Mouse (Mus musculus): ENCODE results near the gene Hoxc12.

Gene Hoxc12

DNA sequence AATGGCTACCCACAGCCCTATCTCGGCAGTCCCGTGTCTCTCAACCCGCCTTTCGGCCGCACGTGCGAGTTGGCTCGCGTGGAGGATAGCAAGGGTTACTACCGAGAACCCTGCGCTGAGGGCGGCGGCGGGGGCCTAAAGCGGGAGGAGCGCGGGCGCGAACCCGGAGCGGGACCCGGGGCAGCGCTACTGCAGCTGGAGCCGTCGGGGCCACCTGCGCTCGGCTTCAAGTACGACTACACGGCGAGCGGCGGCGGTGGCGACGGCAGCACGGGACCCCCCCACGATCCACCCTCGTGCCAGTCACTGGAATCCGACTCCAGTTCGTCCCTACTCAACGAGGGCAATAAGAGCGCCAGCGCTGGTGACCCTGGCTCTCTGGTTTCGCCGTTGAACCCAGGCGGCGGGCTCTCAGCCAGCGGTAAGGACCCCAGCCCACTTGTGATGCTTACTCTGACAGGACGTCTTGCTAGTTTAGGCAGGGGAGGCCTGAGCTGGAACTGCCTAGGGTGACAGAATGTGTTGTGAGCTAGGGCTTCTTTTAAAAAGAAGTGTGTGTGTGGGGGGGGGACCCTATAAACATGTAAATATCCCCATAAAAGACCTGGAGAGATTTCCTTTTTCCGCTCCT lies 594 bp downstream of the Hoxc12 start:
- DNase-seq (ENCODE audit: low read depth): no peak

DNA sequence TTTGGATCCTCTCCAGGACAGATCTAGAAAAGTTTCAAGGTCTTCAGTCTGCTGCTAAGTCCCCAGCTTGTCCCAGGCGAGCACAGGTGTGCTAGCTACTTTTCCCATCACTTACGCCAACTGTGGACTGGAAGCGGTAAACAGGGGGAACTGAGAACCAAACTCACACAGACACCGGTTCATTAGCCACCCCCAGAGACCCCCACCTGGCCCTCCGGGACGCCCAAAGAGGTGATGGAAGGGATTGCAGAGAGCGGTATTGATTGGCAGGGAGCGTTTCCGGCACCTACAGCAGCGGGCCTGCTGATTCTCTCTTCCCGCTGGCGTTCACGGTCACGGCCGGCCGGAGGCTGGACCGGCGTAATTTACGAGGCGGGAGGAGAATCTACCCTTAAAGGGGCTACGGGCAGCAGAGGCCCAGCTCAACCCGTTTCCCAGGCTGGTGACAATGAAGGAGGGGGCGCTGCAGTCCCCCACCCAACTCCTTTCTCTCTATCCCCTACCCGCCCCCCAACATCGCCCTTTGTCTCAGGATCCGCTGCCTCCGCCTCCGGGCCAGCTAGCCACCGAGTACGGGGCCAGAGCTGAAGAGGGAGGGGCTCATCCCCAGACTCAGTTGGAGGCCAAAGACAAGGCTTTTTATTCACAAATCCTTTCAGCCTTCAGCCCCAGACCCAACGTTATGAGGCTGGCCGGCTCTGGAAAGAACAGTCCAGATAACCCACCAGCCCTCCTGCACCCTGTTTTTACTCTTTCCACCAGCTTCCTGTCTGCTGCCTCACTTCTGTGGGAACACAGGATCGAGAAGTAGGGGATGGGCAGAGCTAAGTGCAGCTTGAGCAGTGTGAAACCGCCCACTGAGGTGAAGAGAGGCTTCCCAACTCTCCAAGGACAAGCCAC lies 2.9 kb downstream of the Hoxc12 start:
- DNase-seq (ENCODE audit: low read depth): no peak

DNA sequence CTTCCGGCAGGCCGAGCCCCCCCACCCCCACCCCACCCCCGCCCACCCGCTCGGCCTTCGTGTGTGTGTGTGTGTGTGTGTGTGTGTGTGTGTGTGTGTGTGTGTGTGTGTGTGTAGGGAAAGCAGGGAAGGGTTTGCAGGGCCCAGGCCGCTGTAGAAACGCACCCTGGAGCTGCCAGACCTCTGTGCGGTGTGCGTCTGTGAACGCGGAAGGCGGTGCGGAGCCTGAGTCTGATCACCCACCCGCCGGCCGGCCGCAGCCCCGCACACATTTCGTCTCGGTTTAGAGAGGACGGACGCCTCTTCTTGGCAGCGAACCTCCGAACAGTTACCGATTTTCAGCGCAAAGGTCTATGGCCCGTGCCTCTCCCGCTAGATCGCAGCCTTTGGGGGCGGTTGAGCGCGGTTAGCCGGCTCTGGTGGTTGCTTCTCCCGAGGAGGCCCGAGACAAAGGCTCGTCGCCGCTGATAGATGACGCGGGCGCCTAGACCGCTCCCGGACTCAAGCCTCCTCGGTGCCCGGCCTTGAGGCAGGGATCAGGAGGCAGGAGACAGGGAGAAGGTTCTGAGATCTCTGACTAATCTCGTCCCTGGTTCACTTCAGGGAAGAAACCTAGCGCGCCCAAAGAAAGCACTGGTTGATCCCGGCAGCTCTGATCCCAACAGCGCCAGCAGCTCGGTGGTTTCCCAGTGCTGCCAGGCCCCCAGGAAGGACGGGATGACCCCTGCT lies 6.3 kb downstream of the Hoxc12 start:
- DNase-seq (ENCODE audit: low read depth): no peak

DNA sequence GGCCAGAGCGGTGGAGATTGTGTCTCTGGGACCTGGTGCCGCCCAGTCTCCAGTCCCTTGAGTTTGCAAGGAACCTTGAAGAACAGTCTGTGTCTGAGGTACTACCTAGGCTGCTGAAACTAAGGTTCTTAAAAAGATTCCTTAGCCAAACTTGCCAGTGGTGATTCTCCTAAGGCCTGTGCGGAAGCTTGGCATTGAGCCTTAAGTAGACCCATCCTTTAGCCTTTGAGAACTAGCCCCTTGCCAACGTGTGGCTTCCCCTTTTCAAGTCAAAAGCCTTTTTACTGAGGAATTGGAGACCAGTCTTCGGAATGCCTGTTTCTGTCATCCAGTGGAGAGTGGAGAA lies 6.9 kb downstream of the Hoxc12 start:
- no peak for DNase-seq (ENCODE audit: low read depth)

DNA sequence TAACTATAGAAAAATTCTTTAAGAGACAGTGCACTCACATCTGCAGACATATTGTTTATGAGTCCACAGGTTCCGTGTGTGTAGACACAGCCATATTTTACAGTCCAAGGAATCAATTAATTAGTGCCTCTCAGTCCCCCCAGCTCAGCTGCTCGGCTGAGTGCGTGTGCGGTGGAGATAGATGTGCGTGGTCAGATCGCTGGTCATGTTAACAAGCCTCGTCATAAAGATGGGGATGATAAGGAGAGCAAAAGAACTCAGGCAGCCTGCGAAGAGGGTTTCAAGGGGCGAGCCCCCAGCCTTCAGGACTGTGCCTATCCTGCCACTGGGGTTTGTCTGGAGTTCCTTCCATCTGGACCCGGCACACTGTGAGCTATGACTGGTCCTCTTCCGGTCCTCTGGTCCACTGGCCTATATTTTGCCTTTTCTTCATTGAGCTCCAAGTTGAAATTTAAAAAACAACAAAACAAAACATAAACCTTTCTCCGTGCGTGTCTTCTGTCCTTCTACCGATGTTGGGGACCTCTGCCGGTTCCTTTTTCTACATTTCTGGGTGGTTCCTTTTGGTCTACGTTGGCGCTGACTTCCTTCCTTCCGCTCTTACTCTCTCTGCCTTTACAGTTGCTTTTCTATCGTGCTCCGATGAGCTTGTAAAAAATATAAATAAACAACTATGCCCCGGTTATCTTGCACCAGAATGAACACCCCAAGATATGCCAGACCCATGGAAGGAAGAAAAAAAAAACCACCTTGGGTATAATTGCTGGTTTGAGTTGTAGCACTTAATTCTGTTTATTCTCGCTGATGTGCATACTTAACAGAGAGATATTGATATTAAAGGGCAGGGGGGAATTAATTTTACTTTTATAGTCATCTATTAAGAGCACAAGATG lies 8.9 kb downstream of the Hoxc12 start:
- no peak for DNase-seq (ENCODE audit: low read depth)

DNA sequence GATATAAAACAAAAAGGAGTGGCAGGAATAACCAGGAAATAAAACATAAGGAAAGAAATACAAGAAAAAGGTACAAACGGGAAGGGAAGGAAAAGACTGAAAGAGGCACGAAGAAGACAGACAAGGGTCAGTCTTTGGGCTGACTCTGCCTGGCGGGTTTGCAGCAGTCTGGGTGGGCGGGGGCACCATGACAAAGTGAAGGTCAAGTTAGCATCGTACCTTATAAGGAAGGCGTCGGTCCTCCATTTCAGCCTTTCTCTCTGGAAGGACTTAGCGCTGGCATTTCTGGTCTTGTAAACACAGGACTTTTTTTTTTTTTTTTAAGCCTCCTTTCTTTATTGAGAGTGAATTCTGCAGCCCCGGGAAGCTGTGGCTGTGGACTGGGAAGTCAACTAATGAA lies 10.7 kb downstream of the Hoxc12 start:
- no peak for DNase-seq (ENCODE audit: low read depth)

DNA sequence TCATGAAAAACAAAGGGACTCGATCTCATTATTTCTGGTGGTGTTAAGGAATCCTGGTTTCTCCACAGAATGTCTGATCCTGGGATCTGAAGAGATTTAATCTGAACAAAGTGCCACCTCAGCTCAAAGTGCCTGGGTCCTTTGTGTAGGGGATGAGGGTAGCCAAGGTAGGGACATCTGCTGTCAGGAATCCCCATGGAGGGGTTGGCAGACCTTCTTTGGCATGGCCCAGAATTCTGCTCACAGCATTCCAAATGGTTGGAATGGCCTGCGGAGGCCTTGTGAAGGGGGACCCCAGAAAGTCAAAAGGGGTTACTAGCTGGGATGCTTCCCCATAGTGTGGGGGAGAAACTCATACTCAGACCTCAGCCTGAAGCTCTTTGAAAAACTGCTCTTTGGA lies 12.3 kb downstream of the Hoxc12 start:
- DNase-seq (ENCODE audit: low read depth): no peak

DNA sequence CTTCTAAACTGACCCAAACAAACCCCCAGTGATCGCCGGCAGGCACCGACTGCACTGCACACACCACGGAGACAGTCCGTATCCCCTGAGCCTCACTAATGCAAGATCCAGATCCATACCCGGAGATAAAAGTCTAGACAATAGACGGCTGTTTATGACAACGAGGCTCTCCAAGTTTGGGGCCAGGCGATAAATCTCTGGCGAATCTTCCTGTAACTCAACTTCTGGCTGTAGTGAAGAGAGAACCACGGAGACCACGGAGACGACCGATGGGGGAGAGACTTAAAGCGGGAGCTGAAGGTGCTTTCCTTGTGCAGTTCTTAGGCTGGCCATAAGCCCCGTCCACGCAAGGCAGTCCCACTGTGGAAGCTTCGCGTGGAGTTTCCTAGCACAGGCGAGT lies 13.1 kb downstream of the Hoxc12 start:
- no peak for DNase-seq (ENCODE audit: low read depth)

DNA sequence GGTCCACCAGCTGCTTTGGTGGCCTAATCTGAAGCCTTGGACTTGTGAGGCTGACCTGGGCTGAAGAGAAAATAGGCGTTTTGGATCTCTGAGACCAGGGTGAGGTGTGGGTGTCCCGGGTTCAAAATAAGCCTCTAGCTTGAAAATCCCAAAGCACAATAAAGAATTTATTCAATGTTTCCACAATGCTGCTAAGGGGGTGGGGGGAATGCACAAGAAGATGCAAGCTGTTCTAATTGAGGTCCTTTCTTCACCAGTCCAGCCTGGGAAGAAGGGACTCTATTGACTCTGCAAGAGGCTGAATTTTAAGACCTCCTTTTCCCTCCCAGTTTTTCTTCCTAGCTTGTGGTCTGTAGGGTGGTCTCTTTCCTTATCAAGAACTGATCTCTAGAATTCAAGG lies 14.3 kb downstream of the Hoxc12 start:
- DNase-seq (ENCODE audit: low read depth): no peak

DNA sequence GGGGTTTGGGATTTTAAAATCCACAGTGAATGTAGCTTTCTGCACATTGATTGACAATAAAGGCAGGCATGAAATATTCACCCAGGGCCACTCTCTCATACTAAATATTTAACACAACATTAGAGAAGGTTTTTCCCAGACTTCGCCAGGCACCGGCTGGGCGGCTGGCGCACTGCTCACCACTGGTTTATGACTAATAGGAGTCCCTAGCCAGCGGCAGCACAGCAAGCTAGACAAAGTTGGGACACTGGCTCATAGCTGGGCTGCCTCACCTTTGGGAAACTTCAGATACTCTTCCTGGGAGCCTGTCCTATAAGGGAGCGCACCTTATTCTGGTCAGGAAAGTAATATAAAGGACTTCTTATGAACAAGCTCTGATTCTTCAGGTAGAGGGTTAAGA lies 17.0 kb downstream of the Hoxc12 start:
- DNase-seq (ENCODE audit: low read depth): no peak

DNA sequence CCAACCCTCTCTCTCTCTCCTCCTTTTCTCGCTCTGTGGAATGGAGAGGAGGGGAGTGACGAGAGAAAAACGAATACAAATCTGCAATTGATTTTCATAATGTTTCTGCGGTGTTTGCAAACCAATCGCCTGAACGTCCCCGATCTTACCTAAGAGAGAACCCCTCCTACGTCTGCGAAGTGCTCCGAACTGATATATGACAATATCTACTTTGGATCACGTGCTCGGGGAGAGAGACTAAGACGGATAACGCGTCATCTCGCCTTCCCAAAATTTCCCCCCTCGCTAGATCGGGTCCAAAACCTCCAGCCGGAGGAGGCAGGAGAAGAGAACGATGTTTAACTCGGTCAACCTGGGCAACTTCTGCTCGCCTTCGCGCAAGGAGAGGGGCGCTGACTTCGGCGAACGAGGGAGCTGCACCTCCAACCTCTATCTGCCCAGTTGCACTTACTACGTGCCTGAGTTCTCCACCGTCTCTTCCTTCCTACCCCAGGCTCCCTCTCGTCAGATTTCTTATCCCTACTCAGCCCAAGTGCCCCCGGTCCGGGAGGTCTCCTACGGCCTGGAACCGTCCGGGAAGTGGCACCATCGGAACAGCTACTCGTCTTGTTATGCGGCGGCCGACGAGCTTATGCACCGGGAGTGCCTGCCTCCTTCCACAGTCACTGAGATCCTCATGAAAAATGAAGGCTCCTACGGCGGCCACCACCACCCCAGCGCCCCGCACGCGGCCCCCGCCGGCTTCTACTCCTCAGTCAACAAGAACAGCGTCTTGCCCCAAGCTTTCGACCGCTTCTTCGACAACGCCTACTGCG lies 17.8 kb downstream of the Hoxc12 start, which contains the start of gene Hoxc11:
Gene Hoxc11, plus strand, starts transcription at position 236 of the 815 bp plus-strand sequence.
- no peak for DNase-seq (ENCODE audit: low read depth)

DNA sequence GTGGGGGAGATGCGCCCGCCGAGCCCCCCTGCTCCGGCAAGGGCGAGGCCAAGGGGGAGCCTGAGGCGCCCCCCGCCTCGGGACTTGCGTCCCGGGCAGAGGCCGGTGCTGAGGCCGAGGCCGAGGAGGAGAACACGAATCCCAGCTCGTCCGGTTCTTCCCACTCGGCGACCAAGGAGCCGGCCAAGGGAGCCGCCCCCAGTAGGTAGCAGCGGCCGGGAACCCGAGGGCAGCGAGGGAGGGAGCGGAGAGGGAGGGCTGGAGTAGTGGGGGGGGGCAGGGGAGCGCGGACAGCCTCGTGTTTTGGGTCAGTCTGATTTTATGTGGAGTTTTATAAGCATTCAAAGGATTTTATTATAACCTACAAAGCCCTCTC lies 18.4 kb downstream of the Hoxc12 start:
- no peak for DNase-seq (ENCODE audit: low read depth)

DNA sequence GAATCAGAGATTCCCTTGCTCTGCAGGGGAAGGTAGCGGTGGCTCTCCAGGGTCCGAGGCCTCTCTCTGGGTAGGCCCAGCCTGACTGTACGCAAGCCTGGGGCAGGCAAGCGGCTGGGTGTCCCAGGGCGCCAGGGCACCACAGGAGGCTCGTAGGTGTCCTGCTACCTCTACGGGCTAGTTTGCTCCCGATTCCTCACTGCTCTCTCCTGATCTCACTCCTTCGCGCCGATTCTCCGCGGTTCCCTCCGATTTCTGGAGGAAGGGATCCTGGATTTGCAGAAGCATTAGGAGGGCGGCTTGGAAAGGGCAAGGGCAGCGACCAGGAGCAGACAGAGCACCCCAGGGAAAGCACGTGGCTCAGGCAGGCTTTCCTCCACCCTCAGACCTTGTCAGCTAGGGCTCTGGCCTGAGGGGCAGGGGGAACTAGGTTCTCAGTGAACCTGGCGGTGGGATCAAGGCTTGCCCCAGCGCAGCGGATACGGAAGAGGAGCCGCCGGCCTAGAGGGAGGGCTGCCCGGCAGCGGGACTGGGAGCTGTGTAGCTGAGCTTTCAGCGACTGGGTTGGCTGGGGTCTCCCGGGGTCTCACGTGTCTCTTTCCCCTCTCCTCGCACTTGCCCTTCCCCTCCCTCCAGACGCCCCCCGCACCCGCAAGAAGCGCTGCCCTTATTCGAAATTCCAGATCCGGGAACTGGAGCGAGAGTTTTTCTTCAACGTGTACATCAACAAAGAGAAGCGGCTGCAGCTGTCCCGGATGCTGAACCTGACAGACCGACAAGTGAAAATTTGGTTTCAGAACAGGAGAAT lies 19.5 kb downstream of the Hoxc12 start:
- DNase-seq (ENCODE audit: low read depth): no peak

DNA sequence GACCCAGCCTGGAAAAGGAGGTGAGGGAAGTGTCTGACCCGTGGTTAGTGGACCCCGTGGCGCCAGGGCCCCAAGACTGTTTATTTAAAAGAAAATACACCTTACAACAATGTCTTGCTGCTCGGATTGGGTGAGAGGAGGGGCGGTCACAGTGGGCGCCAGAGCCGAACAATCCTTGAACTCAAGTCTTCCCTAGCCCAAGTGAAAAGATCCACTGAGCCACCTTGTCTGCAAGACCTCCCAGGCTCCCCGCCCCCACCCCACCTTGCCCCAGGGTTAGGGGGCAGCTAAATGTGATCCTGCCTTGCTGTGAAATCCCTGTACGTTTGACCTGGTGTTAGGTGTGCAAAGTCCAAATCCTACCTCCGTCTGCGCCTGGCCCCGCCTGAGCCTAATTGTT lies 20.3 kb downstream of the Hoxc12 start:
- DNase-seq (ENCODE audit: low read depth): no peak

DNA sequence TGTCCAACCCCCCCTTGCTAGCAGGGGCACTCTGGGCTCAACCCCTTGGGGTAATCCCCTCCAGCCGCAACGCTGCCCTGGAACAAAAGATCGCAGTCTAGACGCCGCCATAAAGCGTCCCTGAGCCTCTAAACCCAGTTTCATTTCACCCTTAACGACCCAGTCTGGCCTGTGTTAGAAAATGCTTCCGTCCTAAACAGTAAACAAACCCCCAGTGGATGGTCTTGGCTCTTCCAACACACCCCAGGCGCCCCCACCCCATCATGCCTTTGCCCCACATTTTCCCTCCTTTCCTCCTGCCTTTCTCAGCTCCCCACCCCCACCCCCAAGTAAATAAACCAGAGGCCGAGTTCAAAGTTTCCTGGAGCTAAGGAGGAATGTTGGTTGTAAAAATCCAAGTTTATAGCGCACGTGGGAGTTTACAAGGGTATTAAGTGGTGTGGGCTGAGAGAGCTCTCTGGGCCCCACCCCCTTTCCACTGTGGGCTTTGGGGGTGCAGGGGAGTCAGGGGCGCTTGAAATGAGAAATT lies 23.2 kb downstream of the Hoxc12 start:
- DNase-seq (ENCODE audit: low read depth): no peak

DNA sequence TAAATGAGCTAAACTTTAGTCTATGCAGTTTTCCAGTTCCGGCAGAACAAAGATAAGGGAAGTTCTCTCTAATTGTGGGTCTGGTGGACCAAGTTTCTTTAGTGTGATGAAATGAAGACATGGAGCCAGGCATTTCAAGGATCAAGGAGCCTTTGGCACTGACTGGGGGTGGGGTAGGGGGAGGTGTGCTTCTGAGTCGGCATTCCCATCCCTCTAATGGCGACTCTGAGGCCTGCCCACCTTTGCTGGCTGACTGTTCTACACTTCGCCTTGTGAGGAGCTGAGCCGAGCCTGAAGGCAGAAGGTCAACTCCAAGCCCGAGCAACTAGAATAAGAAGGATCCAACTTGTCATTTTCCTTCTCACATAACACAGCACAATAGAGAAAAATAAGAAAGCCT lies 25.2 kb downstream of the Hoxc12 start:
- no peak for DNase-seq (ENCODE audit: low read depth)

DNA sequence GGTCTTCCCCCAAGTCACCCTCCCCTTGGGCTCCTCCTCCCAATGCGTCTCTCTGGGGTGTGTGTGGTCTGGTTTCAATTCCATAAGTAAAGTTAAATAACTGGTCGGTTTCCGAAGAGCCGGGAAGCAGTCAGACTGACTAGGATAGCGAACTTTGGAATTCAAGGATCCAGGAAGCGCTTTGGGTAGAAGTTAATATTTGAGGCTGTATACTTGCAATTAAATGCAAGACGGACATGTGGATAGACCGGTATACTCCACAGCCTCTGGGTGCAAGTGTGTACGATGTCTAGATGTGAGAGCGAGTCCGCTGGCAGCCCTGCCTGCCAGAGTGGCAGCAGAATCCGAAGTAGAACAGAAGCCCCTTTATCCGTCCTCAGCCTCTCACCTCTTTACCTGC lies 25.9 kb downstream of the Hoxc12 start:
- DNase-seq (ENCODE audit: low read depth): no peak

DNA sequence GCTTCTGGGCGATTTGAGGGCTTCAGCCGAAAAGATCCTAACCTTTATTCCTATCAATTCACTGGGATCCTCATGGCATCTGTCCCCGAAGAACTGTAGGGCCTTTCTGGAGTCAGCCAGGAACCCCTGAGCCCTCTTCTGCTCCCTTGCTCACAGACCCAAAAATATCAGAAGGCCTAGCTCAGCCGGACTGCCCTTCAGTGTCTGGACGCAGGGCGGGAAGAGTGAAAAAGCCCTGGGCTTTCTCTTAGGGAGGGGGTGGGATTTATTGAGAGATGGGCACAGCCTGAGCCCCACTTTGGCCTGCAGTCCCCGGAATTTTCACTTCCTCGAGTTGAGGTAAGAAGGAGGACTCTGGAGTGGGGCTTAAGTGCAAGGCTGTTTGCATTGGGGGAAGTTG lies 26.7 kb downstream of the Hoxc12 start:
- no peak for DNase-seq (ENCODE audit: low read depth)

DNA sequence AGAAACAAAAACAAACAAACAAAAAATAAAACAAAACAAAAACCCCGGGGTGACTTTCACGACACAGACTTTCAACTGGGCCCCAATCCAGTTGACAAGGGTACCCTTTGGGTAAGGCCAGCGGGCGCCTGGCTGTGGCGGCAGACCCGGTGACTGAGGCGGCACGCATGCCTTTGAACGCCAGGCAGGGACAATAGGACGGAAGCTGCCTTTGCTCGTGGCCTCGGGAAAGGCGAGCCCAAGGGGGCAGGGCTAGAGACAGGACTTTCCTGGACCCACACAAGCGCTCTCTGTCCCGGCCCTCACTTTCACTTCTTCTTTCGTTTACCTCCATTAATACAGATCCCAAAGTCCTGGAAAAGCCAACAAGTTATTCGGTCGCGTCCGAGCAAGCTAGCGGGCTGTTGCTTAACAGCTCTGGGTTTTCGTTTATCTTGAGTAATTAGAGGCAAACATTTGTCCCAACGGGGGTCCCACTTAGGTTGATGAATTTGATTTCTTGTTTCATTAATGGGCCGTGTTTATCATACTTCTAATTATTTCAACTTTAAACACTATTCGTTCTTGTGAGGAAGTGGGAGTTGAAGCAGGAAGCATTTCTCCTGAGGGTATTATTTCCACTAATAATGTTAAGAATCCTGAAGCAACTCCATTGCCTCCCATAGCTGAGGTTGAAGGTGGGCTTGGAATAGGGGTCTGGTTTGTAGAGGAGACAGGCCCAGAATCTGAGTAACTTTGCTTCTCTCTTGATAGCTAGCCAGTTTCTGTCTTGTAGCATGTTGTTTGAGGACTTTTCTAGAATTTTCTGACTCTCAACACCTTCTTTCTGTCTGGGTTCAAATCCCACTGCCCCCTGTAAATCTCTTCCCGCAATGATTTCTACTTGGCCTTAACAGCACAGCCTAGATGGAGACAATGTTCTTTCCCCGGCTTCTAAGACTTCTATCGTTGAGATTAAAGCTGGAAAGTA lies 27.4 kb downstream of the Hoxc12 start:
- no peak for DNase-seq (ENCODE audit: low read depth)

Measured in c-Kit-positive CD71-positive TER-119-negative erythroid progenitor cells, embryonic 14.5 days (primary cell).